Mouse (Mus musculus) layer of hippocampus, adult 9-10 months (tissue): ENCODE results near the gene Ints11.

Experiments
- DNase-seq: peaks from one replicate; pipeline ENCODE4 v3.0.0; 2022; ENCODE audit warnings: low spot score

Gene Ints11

GRCm38 (mm10) chr4:155869317-155870033 lies at the start of gene Ints11, which contains the start of gene Cptp:
TSS of gene Ints11 (plus strand) at chr4:155869546.
TSS of gene Cptp (minus strand) at chr4:155869440.
- DNase-seq = peak; percentile 84

GRCm38 (mm10) chr4:155821025-155821424 lies 48.3 kb upstream of the Ints11 start:
- DNase-seq = no peak

GRCm38 (mm10) chr4:155823443-155823842 lies 45.9 kb upstream of the Ints11 start:
- DNase-seq = no peak

DNA sequence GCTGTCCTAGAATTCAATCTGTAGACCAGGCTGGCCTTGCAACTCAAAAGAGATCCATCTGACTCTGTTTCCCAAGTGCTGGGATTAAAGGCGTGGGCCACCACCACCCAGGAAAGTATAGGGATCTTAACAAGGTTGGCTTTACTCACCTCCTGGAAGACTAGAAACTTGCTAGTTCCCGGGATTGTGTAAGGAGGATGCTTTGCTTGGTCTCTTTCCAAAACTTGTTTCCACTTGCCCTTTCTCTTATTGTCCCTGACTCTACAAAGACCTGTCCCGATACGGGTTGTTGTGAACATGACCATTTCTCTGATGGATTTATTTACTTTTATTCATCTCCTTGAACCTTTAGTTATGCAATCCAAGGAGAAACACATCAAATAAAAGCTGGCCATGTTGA lies 39.5 kb upstream of the Ints11 start:
- DNase-seq = no peak

DNA sequence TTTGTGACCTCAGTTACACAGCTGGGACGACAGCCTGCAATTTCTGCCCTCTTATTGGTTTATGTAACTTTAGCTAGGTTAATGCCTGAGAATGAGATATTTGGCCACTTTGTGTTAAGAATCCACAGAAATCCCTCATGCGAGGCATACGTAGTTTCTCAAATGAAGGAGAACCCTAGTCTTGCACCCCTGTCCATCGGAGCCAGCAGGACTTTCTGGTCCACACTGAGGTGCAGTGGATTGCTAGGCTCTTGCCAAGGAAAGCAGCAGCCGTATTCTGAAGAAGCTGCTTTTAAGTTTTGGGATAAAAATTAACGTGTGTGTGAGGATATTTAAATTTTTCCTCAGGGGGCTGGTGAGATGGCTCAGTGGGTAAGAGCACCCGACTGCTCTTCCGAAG lies 38.8 kb upstream of the Ints11 start:
- no peak for DNase-seq

GRCm38 (mm10) chr4:155831205-155831766 lies 38.1 kb upstream of the Ints11 start, which contains the start of gene Aurkaip1:
TSS of gene Aurkaip1 (plus strand) at chr4:155831272.
- peak; percentile 82 for DNase-seq

GRCm38 (mm10) chr4:155831831-155832230 lies 37.5 kb upstream of the Ints11 start:
- DNase-seq = no peak

DNA sequence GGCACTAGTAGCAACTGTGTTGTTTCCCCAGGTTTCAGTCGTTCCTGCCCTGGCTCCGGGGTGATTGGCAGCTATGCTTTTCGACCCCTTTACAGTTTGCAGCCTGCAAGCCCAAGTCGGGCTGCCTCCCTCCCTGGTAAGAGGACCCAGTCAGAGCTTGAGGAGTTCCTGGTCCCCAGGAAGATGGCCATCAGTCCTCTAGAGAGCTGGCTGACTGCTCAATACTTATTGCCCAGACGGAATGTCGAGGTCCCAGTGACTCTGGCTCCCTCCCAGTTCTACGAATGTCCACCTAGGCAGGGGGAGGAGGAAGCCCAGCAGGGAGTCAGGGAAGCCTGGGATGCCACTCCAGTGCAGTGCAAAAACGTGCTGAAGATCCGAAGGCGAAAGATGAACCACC lies 37.0 kb upstream of the Ints11 start:
- no peak for DNase-seq

DNA sequence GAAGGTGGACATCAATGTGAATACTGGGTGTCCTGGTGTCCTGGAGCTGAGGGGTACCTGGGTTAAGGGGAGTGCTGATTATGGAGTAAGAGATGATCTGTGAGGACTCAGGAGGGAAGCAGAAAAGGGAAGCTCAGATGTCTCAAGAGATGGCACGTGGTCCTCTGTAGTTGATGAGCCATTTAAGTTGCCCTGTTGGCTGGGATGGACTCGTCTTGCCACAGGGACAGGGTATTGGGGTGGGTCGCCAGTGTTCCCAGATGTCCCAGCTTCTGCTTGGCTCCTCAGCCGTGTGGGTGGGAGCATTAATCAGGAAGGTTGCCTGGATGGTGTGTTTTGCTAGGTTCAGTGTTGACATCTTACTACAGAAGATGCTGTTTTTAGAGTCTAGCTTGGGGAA lies 36.1 kb upstream of the Ints11 start:
- no peak for DNase-seq

GRCm38 (mm10) chr4:155833836-155834235 lies 35.5 kb upstream of the Ints11 start:
- DNase-seq = peak; percentile 57

- DNase-seq = no peak
Observed at GRCm38 (mm10) chr4:155837404-155838010, 31.8 kb upstream of the Ints11 start.

DNA sequence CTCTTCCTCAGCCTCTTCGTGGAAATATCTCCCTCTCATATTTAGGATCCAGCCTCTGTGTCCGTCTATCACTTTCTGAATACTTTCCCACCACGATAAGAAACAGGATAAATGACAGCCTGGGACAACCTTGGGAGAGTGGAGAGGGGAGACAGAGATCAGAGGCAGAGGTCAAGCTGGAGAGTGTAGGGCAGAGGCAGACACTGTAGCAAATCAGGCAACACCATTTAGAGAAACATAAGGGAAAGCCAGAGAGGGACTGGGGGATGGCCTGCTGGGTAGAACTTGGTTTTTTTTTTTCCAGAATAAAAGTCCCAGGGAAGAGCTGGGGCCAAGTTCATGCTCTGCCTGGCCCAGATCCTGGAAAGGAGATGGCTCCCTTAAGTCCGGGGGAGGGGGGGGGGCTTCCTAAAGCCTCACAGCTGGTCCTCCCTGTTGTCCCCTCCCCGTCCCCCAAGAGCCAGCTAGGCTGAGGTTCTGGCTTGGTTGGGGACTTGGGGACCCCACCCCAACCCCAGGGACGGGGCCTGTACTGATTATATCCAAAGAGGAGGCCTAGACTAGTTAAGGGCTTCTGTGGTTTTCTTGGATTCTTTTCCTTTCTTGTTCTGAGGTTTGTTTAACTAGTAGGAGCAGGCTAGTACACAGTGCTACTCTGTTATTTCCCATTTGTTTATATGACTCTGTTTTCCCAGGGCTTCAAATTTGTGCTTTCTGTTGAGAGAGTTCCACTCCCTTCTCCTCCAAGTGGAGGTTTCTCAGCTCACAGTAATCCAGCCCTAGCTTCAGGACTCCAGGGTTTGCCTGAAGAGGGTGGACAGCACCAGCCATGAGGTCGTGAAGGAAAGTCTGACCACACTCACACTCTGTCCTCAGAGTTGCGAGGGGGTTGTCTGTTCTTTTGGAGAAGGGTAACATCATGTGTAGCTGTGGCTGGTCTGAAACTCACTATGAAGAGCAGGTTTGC lies 30.9 kb upstream of the Ints11 start:
- no peak for DNase-seq

GRCm38 (mm10) chr4:155839483-155839910 lies 29.8 kb upstream of the Ints11 start, which contains the start of gene Mxra8:
TSS of gene Mxra8 (plus strand) at chr4:155839680.
- DNase-seq = no peak

DNA sequence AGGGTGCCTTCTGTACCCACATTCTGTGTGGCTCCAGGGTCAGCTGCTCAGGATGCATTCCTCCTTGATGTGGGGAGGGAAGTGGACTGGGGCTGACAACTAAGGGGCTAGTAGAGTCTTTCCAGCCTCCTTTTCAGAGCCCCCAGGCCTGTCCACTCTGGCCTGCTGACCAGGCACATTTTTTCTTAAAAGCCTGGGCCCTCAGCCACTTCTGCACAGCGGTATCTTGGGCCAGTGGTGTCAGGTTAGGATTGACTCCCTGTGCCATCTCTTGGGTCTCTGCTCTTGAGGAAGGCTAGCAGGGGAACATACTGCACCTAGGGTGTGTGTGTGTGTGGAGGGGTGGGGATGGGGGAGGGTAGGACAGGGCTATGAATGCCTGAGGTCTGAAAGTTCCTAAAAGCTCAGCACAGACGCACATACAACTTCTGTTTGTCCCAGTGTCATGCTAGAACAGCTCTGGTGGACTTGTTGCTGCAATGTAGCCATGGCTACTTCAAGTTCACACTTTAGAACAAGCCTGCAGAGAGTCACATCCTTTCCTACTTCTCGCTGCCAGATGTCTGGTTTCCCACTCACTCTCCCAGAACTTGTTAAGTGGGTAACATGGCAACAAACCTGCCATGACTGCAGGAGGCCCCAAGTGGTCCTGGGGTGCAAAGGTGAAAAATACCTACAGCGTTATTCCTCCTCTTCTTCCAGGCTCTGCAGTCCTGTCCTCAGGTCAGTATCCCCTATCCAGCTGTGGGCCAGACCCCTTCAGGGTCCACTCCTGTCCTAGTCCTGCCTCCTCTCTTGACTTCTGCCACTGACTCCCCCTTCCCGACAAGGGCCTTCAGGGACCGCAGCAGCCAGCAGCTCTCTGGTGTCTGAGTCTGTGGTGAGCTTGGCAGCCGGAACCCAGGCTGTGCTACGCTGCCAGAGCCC lies 29.0 kb upstream of the Ints11 start:
- DNase-seq = no peak

GRCm38 (mm10) chr4:155841003-155841454 lies 28.3 kb upstream of the Ints11 start:
- DNase-seq = no peak

- no peak for DNase-seq
Observed at GRCm38 (mm10) chr4:155841651-155842270, 27.6 kb upstream of the Ints11 start.

DNA sequence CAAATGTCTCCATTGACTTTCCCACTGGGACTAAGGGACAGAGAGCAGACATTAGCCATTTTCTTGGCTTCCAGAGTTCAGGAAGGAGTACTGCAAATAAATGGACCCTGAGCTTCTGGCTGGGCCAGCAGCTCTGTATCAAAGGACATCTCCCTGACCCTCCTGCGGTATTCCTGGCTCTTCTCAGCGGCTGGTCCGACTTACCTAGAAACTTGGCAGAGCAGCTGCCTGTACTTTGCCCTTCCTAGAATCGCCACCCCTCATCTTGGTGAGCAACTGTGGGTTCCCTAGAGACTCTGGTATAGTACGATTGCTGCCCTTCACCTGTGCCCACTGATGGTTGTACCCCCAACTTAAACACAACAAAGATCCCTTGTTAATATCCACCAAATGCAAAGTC lies 26.1 kb upstream of the Ints11 start:
- no peak for DNase-seq

DNA sequence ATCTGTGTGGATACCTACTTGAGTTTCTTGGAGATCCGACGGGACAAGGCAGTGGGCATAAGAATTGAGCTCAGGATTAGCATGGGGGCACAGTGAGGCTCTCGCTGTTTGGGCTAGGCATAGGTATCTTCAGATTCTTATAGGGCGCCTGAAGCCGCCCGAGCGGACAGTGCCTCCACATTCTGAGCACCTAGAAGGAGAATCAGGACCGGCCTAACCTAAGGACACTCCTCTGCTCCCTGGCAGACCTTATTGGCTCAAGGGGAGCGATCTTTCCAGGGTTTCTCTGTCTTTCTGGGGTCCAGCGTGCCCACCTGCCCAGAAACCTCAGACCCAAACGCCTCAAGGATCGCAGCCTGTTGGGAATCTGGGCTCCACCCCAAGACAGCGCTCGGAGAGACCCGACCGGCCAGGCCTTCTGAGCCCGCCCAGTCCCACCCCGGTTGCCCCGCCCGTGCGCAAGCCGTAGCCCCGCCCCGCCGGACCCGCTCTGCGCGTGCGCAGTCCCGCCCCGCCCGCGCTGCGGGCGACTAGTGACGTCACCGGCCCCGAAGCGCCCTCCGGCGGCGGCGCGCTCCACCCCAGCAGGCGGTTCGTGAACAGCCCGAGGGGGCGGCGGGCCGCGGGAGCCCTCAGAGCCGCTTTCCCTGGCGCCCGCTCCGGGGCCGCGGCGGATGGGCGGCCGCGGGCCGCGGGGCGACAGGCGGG lies 22.3 kb upstream of the Ints11 start, which contains the start of gene Dvl1:
Gene Dvl1, plus strand, starts transcription at position 532 of the 708 bp plus-strand sequence.
- peak; percentile 51 for DNase-seq

- no peak for DNase-seq
Observed at GRCm38 (mm10) chr4:155847591-155848352, 21.6 kb upstream of the Ints11 start.
